Mouse (Mus musculus): ENCODE results near the gene Pip5k1b. TPM values are rescaled to one million over a fixed set of nuclear protein-coding genes. Genes with fewer than 3 reads are reported as not detected.

The Pip5k1b gene
- polyA plus RNA-seq, 1 experiment: 0.68 TPM

GRCm38 (mm10) chr19:24335611-24336343 lies 219.9 kb downstream of the Pip5k1b start:
- no peaks in the 10 kb centered on the region for H3K27me3 ChIP-seq (ENCODE audit: control insufficient read depth, insufficient read depth, insufficient read length)
- no peak overlapping the region for H3ac ChIP-seq (ENCODE audit: control insufficient read depth, insufficient read length, low read depth)
- H3K36me3 ChIP-seq (ENCODE audit: control insufficient read depth, insufficient read depth): no peaks in the 10 kb centered on the region
- no peak for TF ChIP-seq MAX (IDR thresholded peaks at IDR 0.05)
- no peak for TF ChIP-seq CTCF (IDR thresholded peaks at IDR 0.05; ENCODE audit: control insufficient read depth, insufficient read depth, insufficient read length)
- TF ChIP-seq USF1 (IDR thresholded peaks at IDR 0.05; ENCODE audit: low read depth): no peak
- no peak for TF ChIP-seq MYOG (IDR thresholded peaks at IDR 0.05; ENCODE audit: control insufficient read depth, extremely low read depth, insufficient read length)
- no peak for TF ChIP-seq MYOD1 (IDR thresholded peaks at IDR 0.05; ENCODE audit: control insufficient read depth, insufficient read length, low read depth)
- no peak overlapping the region for H3K4me3 ChIP-seq (ENCODE audit: insufficient read depth, poor library complexity, severe bottlenecking)
- no peaks in the 10 kb centered on the region for H3K79me3 ChIP-seq (ENCODE audit: low read depth)
- H3K79me2 ChIP-seq (ENCODE audit: control insufficient read depth, insufficient read depth): no peaks in the 10 kb centered on the region

GRCm38 (mm10) chr19:24332956-24333355 lies 222.7 kb downstream of the Pip5k1b start:
- H3K79me2 ChIP-seq (ENCODE audit: control insufficient read depth, insufficient read depth): no peaks in the 10 kb centered on the region
- H3K79me3 ChIP-seq (ENCODE audit: low read depth): no peaks in the 10 kb centered on the region
- H3K4me3 ChIP-seq (ENCODE audit: insufficient read depth, poor library complexity, severe bottlenecking): no peak overlapping the region
- no peak overlapping the region for H3ac ChIP-seq (ENCODE audit: control insufficient read depth, insufficient read length, low read depth)
- H3K27me3 ChIP-seq (ENCODE audit: control insufficient read depth, insufficient read depth, insufficient read length): no peaks in the 10 kb centered on the region
- H3K36me3 ChIP-seq (ENCODE audit: control insufficient read depth, insufficient read depth): no peaks in the 10 kb centered on the region
- TF ChIP-seq CTCF (IDR thresholded peaks at IDR 0.05; ENCODE audit: control insufficient read depth, insufficient read depth, insufficient read length) (no peak), FOSL1 (IDR thresholded peaks at IDR 0.05; ENCODE audit: insufficient read depth, low read length, poor library complexity, severe bottlenecking) (no peak), MAX (IDR thresholded peaks at IDR 0.05) (no peak), MYOD1 (IDR thresholded peaks at IDR 0.05; ENCODE audit: control insufficient read depth, insufficient read length, low read depth) (no peak), MYOG (IDR thresholded peaks at IDR 0.05; ENCODE audit: control insufficient read depth, extremely low read depth, insufficient read length) (no peak), USF1 (IDR thresholded peaks at IDR 0.05; ENCODE audit: low read depth) (no peak)

- no peak overlapping the region for H3K4me3 ChIP-seq (ENCODE audit: insufficient read depth, poor library complexity, severe bottlenecking)
- no peaks in the 10 kb centered on the region for H3K27me3 ChIP-seq (ENCODE audit: control insufficient read depth, insufficient read depth, insufficient read length)
- H3K79me3 ChIP-seq (ENCODE audit: low read depth): no peaks in the 10 kb centered on the region
- H3K79me2 ChIP-seq (ENCODE audit: control insufficient read depth, insufficient read depth): no peaks in the 10 kb centered on the region
- no peak overlapping the region for H3ac ChIP-seq (ENCODE audit: control insufficient read depth, insufficient read length, low read depth)
- TF ChIP-seq USF1 (IDR thresholded peaks at IDR 0.05; ENCODE audit: low read depth): no peak
- TF ChIP-seq CEBPB (IDR thresholded peaks at IDR 0.05; ENCODE audit: low read depth): no peak
- TF ChIP-seq FOSL1 (IDR thresholded peaks at IDR 0.05; ENCODE audit: insufficient read depth, low read length, poor library complexity, severe bottlenecking): no peak
- TF ChIP-seq MYOG (IDR thresholded peaks at IDR 0.05; ENCODE audit: control insufficient read depth, extremely low read depth, insufficient read length): no peak
- no peak for TF ChIP-seq MYOD1 (IDR thresholded peaks at IDR 0.05; ENCODE audit: control insufficient read depth, insufficient read length, low read depth)
- no peak for TF ChIP-seq MAX (IDR thresholded peaks at IDR 0.05)
- TF ChIP-seq CTCF (IDR thresholded peaks at IDR 0.05; ENCODE audit: control insufficient read depth, insufficient read depth, insufficient read length): no peak
- no peaks in the 10 kb centered on the region for H3K36me3 ChIP-seq (ENCODE audit: control insufficient read depth, insufficient read depth)
Measured at GRCm38 (mm10) chr19:24331274-24331673, 224.4 kb downstream of the Pip5k1b start.

GRCm38 (mm10) chr19:24330366-24330765 lies 225.3 kb downstream of the Pip5k1b start:
- TF ChIP-seq CEBPB (IDR thresholded peaks at IDR 0.05; ENCODE audit: low read depth) (no peak), MYOD1 (IDR thresholded peaks at IDR 0.05; ENCODE audit: control insufficient read depth, insufficient read length, low read depth) (no peak), MYOG (IDR thresholded peaks at IDR 0.05; ENCODE audit: control insufficient read depth, extremely low read depth, insufficient read length) (no peak), FOSL1 (IDR thresholded peaks at IDR 0.05; ENCODE audit: insufficient read depth, low read length, poor library complexity, severe bottlenecking) (no peak), CTCF (IDR thresholded peaks at IDR 0.05; ENCODE audit: control insufficient read depth, insufficient read depth, insufficient read length) (no peak), USF1 (IDR thresholded peaks at IDR 0.05; ENCODE audit: low read depth) (no peak), MAX (IDR thresholded peaks at IDR 0.05) (no peak)
- Histone ChIP-seq H3K27me3 (ENCODE audit: control insufficient read depth, insufficient read depth, insufficient read length) (no peaks in the 10 kb centered on the region), H3K79me2 (ENCODE audit: control insufficient read depth, insufficient read depth) (no peaks in the 10 kb centered on the region)

GRCm38 (mm10) chr19:24327921-24328320 lies 227.8 kb downstream of the Pip5k1b start:
- TF ChIP-seq MYOG (IDR thresholded peaks at IDR 0.05; ENCODE audit: control insufficient read depth, extremely low read depth, insufficient read length) (no peak), MYOD1 (IDR thresholded peaks at IDR 0.05; ENCODE audit: control insufficient read depth, insufficient read length, low read depth) (no peak), MAX (IDR thresholded peaks at IDR 0.05) (no peak), CEBPB (IDR thresholded peaks at IDR 0.05; ENCODE audit: low read depth) (no peak), FOSL1 (IDR thresholded peaks at IDR 0.05; ENCODE audit: insufficient read depth, low read length, poor library complexity, severe bottlenecking) (no peak), USF1 (IDR thresholded peaks at IDR 0.05; ENCODE audit: low read depth) (no peak), CTCF (IDR thresholded peaks at IDR 0.05; ENCODE audit: control insufficient read depth, insufficient read depth, insufficient read length) (no peak)
- Histone ChIP-seq H3K36me3 (ENCODE audit: control insufficient read depth, insufficient read depth) (no peaks in the 10 kb centered on the region), H3K27me3 (ENCODE audit: control insufficient read depth, insufficient read depth, insufficient read length) (no peaks in the 10 kb centered on the region), H3K79me3 (ENCODE audit: low read depth) (no peaks in the 10 kb centered on the region), H3ac (ENCODE audit: control insufficient read depth, insufficient read length, low read depth) (no peak overlapping the region), H3K4me3 (ENCODE audit: insufficient read depth, poor library complexity, severe bottlenecking) (no peak overlapping the region), H3K79me2 (ENCODE audit: control insufficient read depth, insufficient read depth) (no peaks in the 10 kb centered on the region)

More at GRCm38 (mm10) chr19:24330366-24330765, 225.3 kb downstream of the Pip5k1b start:
- Histone ChIP-seq H3ac (ENCODE audit: control insufficient read depth, insufficient read length, low read depth) (no peak overlapping the region), H3K79me3 (ENCODE audit: low read depth) (no peaks in the 10 kb centered on the region), H3K4me3 (ENCODE audit: insufficient read depth, poor library complexity, severe bottlenecking) (no peak overlapping the region), H3K36me3 (ENCODE audit: control insufficient read depth, insufficient read depth) (no peaks in the 10 kb centered on the region)
